Mouse (Mus musculus) T-helper 2 cell (primary cell): ENCODE measurements around the gene Tbc1d8.

Experiments used
- in situ Hi-C: fragments of 300-600 bp; cut with MboI, MseI; formaldehyde crosslinking; loops from one replicate; pipeline ENCODE4 v1.15.1; 2025; ENCODE audit warnings: high pct_unique_total_duplicates

The Tbc1d8 gene

GRCm38 (mm10) chr1:39367601-39368266, 110.8 kb downstream of the Tbc1d8 start, which contains the start of gene Rpl31:
Gene Rpl31, plus strand, starts transcription at chr1:39367842.
- in situ Hi-C loops: no loop called here

DNA sequence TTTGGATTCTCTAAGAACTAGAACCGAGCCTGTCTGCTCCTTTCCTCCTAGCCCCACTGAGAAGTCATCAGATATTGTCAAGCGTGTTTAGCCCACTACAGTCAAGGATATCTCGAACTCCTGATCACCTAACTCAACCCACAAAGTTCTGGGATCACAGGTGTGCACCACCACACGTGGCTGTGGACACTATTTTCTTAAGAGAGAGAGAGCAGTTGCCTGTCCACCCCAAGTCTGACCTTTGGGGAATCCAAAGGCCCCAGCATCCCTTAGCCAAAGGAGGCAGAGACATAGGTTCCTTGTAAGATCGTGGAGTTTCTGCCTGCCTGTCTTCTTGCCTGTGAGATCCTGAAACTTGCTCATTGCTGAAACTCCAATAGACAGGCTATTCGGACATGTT, 111.5 kb downstream of the Tbc1d8 start:
- in situ Hi-C loops: no loop called here

DNA sequence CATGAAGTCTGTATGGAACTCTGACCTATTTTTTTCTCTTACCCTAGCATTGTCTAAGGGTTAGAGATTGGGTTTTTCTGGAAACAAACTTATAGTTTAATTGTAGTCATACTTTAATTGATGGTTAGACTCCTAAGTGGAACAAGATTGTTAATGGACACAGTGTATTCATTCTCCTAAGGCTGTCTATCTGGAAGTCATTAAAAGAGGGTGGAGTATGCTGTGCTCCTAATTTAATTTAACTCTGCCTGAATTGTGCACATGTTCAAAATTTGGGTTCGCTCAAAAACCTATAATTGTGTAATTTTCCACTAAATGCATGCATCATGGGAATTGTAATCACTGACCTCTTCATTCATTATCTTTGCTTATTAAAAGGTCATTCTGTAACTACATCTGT, 113.0 kb downstream of the Tbc1d8 start:
- in situ Hi-C loops: no loop called here

DNA sequence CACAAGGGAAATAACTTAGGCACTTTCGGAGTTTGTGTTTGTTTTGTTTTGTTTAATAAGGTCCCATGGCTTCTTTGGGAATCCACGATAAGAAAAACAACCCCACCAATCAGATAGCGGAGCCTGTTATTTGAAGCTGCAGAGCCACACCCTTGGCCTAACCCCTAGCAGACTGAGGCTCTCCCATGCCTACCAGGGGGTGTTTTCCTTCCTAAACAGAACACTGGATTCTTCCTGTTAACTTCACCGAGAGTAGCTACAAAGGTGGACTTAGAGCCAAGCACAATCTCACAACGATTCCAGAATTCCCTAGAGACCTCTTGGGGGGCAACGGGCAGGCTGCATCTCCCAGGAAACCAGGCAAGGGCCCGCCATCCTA, 116.1 kb downstream of the Tbc1d8 start:
- in situ Hi-C loops: no loop called here

GRCm38 (mm10) chr1:39361754-39362514, 116.6 kb downstream of the Tbc1d8 start:
- in situ Hi-C loops: no loop called here

DNA sequence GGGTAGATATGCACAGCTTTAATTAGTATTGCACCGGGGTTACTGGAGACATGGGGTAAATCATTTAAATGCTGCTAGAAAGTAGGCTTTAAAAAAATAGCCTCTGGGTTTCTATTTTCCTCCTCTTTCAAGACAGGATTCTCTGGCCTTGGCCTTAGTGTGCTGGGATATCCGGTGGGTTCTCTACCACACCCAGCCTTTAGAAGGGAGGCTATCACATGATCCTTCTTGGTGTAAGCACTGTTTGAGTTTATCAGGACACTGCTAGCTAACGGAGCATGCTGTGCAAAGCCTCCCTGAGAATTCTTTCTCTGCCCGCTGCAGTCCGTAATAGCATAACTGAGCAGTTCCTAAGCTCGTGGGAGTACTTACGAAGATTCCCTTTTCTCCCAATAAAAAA, 129.1 kb downstream of the Tbc1d8 start:
- in situ Hi-C loops: no loop called here

DNA sequence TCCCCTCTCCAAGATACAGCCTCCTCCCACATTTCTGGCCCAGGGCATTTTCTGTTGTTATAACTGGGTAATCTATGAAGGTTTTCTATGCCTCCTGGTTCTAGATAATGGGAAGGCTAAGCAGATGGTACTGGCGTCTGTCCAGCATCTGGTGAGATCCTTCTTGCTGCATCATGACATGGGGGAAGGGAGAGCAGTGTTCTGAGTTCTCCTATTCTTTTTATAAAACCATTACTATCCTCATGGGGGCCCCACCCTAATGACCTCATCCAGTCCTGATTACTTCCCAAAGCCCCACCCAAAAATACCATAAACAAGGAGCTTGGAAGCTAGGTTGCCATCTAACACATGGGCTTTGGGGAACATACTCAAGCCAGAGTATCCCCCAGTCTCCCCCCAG, 129.6 kb downstream of the Tbc1d8 start:
- in situ Hi-C loops: no loop called here

DNA sequence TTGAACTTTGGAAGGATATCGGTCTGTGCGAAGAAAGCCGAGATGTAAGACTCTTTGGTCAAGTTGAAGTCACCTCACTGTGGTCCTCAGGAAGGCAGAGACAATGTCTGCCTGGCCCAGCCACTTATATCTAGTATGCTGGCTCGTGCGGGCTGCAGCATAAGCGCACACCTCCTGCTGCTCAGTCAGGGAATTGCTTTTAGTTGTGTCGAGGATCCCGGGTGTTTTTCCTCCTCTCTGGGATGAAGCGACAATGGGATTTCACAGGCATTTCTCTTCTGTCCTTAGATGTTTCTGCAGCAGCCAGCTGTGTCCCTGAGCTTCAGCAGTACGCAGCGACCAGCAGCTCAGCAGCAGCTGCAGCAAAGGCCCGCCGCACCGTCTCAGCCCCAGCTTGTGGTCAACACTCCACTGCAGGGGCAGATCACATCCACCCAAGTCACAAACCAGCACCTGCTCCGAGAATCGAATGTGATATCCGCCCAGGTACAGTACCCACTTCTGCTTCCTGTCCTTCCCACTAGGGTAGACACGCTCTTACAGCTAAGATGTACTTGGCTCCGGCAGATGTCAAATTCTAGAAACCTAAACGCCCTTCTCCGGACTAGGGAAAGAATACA, 133.5 kb downstream of the Tbc1d8 start:
- in situ Hi-C loops: loop anchor here (5.0 kb wide), 1 partner anchor 338 kb away; no protein-coding TSS in a partner anchor

DNA sequence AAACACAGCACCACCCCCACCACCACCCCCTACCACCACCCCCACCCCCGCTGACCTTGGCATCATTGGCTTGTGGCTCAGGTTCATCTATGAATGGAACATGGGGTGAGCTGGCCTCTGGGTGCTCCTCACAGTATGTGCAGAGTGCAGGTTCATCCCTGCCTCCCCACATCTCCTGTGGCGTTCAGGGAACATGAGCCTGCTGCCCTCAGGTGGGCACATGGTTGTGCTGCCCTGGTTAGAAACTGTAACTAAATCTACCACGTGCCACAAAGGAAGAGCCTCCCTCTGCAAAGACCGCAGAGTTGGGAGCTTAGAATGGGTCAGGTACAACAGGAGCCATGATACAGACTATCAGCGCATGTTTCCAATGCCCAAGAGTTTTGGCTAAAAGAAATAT, 135.3 kb downstream of the Tbc1d8 start:
- in situ Hi-C loops: loop anchor here (5.0 kb wide), 1 partner anchor 336 kb away; no protein-coding TSS in a partner anchor

DNA sequence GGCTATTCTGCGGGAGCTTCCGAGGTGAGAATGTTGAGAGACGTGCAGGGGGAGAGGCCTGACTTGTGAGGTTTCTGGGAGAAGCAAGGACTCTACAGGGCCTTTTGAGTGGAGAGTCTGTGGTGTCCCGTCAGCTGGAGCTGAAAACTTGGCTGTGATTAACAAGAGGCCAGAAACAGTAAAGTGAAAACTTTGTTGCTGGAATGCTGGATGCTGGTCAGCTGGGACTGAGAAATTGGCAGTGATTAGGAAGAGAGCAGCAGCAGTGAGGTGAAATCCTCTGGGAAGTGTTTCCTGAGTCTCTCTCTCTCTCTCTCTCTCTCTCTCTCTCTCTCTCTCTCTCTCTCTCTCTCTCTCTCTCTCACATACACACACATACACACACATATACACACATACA, 136.7 kb downstream of the Tbc1d8 start:
- in situ Hi-C loops: loop anchor here (5.0 kb wide), 1 partner anchor 335 kb away; no protein-coding TSS in a partner anchor

DNA sequence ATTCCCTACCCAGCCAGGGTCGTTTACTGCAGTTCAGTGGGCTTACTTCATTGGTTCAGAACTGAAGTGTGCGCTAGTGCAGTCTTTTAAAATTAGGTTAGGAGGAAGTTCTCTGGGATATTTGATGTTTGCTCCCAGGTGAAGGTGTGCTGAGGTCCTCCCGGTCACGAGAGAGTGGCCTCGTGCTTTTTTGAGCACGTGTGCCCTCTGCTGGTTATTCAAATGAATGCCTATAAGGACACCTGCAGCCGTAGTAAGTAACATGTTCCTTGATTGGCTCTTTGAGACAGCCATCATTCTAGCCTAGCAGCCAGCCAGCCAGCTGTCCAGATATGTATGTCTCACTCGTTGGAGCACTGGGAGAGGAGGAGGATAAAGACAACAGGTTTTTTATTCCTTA, 137.9 kb downstream of the Tbc1d8 start:
- in situ Hi-C loops: loop anchor here (5.0 kb wide), 1 partner anchor 333 kb away; no protein-coding TSS in a partner anchor

- in situ Hi-C loops: loop anchor here (5.0 kb wide), 1 partner anchor 333 kb away; no protein-coding TSS in a partner anchor
These were observed 138.4 kb downstream of the Tbc1d8 start for GRCm38 (mm10) chr1:39340156-39340555.

DNA sequence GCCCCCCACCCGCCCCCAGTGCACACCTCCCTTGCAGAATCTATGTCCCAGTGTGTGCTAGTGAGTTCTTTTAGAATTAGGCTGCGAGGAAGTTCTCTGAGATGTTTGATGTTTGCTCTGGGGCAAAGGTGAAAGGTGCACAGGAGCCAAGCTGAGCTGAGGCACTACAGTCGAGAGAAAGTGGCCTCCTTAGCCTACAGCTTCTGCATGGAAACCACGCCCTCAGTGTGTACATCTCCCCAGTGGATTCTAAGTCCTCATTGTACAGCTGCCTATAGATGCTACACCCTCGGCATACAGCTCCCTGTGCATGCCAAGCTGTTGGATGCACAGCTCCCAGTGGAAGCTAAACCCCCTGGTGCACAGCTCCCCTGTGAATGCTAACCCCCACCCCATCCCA, 139.1 kb downstream of the Tbc1d8 start:
- in situ Hi-C loops: no loop called here

DNA sequence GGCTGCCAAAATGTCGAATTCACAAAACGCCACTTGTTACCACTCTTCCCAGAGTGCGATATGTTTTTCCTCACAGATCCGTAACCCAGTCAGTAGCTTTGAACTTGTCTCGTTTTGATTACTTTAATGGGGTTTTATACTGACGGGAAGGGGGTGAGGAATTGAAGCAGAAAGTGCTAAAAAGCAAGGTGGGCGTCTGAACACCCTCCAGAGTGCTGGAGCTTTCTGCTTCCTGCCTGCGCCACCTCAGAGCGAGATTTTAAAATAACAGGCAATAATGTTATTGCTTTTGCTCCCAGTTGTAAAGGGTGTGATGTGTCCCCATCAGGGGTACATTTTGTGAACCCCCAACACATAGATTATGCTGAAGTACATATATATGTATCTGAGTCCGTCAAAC, 139.7 kb downstream of the Tbc1d8 start:
- in situ Hi-C loops: no loop called here

- in situ Hi-C loops: no loop called here
These were observed 141.8 kb downstream of the Tbc1d8 start for GRCm38 (mm10) chr1:39336788-39337187.

- in situ Hi-C loops: no loop called here
These were observed 142.9 kb downstream of the Tbc1d8 start for GRCm38 (mm10) chr1:39335561-39336196.

GRCm38 (mm10) chr1:39332456-39332855, 146.1 kb downstream of the Tbc1d8 start:
- in situ Hi-C loops: no loop called here

DNA sequence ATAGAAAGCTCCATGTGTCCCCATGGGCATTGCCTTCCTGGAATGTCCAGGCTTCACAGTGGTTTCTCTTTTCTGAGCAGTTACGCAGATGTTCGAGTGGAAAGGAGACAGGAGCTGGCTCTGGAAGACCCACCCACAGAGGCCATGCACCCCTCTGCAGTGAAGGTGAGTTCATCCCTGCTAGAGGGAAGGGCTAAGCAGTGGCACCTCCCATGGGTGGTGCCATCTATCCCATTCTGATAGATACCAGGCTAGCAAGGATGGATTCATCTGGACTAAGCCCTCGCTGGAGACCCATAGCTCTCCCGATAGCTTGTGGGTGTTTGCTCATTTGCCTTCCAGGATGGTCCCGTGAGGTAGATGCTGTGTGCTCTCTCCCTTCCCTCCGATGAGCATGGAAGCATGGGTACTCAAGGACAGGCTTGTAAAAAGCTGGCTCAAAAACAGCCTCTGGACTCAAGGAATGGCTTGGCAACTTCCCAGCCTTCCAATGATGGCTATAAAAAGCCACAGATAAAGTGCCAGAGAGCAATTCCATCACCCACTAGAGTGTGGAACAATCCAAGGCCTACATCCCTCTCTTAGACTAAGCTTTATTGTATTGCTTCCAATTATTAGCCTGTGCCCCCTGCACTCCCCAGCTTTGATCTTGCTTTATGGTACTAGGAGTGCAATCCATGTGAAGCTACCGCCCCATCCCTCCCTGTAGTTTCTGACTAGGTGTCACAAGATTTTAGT, 147.5 kb downstream of the Tbc1d8 start:
- in situ Hi-C loops: no loop called here

DNA sequence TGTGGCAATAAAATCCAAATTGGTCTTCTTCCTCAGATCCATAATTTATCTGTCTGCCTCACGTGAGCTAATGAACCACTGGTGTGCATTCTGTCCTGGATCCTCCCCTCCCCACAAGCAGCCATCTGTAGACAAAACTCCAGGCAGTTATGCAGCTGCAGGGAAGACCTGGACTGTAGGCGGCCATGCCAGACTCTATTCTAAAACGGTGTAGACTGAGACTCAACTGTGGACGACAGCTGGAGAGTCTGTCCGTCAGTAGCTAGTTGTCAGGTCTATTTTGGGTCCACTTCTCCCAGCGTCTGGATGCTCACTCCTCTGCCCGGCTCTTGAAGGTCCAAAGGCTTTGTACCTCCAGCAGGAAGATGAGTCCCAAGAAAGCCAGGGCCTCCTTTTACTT, 151.0 kb downstream of the Tbc1d8 start:
- in situ Hi-C loops: loop anchor here (10.0 kb wide), 1 partner anchor 1673 kb away; no protein-coding TSS in a partner anchor

DNA sequence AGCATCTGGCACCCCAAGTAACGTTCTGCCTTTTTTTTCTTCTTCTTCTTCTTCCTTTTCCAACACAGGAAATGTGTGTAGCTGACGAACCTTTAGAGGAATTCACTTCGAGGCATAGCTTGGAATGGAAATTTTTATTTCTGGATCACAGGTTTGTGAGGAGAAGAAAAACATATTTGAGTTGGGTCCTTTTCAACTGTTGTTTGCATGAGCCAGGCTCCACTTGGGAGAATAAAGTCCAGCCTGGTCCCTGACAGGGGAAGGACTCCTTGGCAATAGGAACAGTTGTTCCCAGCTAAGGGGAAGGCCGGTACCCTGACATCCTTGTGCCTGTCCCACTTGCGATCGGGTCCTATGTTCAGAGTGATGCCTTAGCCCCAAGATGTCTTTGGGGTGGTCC, 153.3 kb downstream of the Tbc1d8 start:
- in situ Hi-C loops: loop anchor here (10.0 kb wide), 1 partner anchor 1670 kb away; no protein-coding TSS in a partner anchor

DNA sequence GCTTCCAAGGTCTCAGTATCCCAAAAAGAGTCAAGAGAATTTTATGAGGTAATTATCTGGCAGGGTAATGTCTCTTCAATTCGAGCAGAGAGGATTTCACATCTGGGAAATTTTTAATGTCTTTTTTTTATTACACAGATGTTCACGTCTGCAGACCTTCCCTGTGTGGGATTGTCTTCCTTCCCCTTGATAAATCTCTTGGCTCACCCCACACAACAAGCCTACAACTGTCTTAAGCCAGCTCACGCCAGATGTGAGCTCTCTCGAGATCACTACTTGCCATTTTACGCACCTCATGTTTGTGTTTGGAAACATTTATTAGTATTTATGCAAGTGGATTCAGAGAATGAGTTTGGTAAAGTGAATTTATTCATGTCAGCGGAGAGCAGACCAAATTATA, 156.6 kb downstream of the Tbc1d8 start:
- in situ Hi-C loops: loop anchor here (10.0 kb wide), 1 partner anchor 1667 kb away; no protein-coding TSS in a partner anchor
